Mouse (Mus musculus): ENCODE measurements around the gene Qpct. TPM values are rescaled to one million over a fixed set of nuclear protein-coding genes. Genes with fewer than 3 reads are reported as not detected.

The Qpct gene
- 10 to 100 TPM in 1 of 2 experiments, 1 to 10 TPM in 1; 9.0 to 10.5 TPM for total RNA-seq (2021)

DNA sequence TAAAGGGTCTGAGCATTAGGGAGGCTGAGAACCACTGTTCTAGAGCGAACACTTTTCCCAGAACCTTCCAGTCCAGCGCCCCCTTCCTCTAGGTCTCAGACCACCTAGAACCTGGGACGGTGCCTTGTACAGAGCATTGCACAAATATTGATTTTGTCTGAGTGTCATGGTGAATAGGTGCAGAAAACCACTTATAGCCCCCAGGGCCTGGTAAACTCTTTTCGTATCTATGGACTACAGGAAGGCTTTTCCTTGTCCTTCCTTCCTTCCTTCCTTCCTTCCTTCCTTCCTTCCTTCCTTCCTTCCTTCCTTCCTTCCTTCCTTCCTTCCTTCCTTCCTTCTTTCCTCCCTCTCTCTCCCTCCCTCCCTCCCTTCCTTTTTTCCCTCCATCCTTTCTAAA lies at the start of gene Qpct:
Gene Qpct (plus strand): TSS at position 301 of the 400 bp plus-strand sequence.
- no peak for DNase-seq (ENCODE audit: low spot score in 2 of 2)
- intact Hi-C loops (cut with DNase I): no loop called here

DNA sequence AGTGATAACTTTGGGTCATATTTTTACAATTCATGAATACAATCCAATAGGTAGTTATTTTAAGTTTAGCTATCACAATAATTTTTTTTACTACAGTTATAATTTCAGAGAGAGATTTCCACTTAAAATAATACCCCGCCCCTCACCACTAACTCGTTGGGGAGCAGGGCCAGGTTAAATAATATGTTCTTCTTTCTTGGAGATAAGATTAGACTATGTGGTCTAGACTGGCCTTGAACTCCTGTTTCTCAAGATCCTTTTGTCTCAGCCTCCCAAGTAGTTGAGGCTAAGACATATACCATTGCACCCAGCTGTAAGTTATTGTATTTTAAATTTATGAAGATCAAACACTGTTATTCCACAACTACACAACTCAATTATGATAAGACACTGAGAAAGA lies 38.1 kb upstream of the Qpct start:
- intact Hi-C loops (cut with DNase I): no loop called here
- DNase-seq (ENCODE audit: low spot score in 2 of 2): no peak

DNA sequence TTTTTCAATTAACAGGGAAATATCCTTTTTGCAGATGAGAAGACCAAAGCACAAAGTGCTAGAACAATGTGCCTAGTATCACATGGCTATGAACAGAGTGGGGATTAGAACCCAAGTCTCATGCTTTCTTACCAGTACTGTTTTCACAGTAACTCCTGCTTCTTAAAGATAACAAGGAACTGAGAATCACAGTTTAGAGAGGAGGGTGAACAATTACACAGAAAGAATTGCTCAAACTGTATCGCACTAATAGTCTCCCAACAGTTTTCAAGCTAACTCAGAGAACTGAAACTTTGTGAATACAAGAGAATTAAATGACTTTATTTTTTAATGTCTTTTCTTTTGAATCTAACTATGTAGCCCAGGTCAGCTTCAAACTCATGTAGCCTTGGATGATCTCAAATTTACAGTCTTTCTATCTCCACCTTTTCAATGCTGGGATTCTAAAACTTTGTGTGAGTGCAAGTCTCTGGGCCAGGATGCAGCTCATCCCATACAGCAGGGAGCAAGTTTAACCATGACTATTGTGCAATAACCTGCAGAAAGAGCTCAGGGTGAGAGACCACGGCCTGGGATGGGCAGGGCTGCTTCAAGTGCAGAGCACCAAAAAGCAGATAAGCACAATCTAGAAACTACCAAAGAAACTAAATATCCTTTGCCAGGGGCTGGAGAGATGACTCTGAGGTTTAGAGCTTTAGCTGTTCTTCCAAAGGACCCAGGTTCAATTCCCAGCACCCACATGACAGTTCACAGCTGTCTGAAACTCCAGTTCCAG lies 36.6 kb upstream of the Qpct start:
- intact Hi-C loops (cut with DNase I): no loop called here

DNA sequence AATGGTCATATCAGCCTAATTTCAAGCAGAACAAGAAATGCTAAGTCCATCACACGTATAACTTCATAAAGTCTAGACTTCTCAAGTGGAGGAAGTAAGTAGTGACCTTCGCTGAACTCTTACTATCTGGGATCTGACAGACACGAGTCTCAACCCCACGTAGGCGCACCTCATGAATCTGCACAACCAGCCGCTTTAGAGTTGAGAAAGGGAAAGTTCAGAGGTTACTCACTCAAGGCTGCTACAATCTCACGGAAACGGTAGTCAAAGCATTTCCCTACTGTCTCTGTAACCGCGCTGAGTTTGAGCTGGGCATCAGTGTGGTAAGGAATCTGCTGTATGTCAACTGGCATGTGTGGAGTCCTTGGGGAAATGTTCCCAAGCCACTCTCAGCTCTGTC lies 35.9 kb upstream of the Qpct start:
- intact Hi-C loops (cut with DNase I): no loop called here
- no peak for DNase-seq (ENCODE audit: low spot score in 2 of 2)

More for the DNA sequence above, 36.6 kb upstream of the Qpct start:
- DNase-seq (ENCODE audit: low spot score in 2 of 2): no peak

DNA sequence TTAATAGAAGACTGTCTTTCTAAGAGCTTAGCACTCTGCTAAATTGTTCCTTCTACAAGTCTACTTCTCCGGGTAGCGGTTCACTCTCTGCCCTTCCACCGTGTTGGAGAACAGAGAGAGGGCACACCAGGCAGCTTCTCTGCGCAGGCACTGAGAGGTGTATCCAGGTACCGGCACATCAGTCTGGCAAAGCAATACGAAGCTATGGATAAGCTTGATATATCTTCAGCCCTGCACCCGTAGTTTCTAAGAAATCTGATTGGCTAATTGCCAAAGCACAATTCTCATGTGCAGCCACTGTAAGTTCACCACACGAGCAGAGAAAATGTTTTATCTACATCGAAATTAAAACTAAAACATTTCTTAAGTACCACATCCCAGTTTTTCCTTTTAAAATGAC lies 33.3 kb upstream of the Qpct start:
- intact Hi-C loops (cut with DNase I): no loop called here
- DNase-seq (ENCODE audit: low spot score in 2 of 2): no peak

DNA sequence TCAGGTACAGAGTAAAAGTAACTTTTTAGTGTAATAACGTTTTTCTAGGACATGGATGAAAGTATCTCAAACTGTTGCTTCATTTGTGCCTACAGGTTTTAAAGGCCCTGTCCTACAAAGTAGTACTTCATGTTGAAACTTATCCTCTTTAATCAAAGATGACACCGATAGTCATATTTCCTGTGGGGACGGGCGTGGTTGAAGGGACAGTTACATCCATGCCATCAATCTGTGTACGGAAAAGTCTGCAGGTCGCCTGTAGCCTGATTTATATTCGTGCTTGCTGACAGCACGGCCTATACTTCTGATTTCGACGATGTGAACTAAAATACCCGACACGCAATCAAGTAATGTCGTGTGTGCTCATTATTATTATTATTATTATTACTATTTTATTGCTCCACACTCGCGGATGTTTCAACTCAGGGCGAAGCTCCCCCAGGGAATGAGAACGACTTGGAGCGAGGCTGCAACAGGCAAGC lies 31.9 kb upstream of the Qpct start:
- intact Hi-C loops (cut with DNase I): no loop called here
- no peak for DNase-seq (ENCODE audit: low spot score in 2 of 2)

DNA sequence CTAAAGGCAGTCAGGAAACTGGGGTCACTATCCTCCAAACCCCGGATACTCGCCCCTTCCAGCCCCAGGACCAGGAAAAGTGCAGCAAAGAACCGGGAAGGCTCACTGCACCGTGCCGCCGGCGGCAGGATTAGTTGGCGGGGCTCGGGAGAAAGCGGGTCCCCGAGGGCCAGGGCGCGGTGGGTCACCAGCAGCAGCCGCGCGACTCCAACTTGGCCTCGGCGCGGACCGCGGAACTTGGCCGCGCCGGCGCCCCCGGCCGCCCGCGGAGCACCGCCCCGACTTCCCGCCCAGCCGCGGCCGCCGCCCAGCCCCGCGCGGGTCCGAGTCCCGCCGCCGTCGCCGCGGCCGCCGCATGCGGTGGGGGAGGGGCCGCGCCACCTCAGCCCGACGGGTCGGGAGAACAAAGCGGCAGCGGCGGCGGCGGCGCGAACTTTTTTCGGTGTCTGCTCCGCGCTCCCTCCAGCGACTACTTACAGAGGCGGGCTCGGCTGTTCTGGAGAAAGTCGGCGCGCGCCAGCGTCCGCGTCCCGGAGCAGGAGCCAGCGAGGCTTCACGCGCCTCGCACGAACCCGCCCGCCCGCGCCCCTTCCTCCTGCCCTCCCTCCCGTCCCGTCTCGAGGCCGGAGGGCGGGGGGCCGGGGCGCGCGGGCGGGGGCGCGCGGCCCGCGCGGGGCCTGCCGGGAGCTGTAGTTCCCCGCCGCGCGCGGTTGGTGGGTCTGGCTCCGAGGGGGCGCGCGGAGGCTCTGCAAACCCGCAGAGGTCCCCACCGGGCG lies 31.3 kb upstream of the Qpct start, which contains the start of gene Prkd3:
Gene Prkd3 (minus strand): TSS at position 609 of the 776 bp plus-strand sequence.
- intact Hi-C loops (cut with DNase I): no loop called here
- DNase-seq (ENCODE audit: low spot score in 2 of 2): peak; percentile 21 to 49

DNA sequence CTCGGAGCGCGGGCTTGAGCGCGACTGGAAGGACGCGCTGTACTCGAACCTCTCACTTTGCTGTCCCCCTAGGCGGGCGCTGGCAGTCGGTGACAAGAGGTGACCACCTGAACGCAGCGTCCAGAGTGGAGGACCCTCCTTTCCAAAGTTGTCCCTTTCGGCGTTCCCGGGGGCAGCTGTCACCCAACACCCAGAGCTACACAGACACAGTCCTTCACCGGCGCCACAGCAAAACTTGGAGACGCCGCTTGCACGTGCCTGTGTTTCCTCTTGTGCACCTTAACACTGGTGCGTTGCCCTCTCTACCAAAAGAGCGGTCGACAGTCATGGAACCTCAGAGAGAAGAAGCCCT lies 30.7 kb upstream of the Qpct start:
- DNase-seq (ENCODE audit: low spot score in 2 of 2): no peak
- intact Hi-C loops (cut with DNase I): no loop called here

DNA sequence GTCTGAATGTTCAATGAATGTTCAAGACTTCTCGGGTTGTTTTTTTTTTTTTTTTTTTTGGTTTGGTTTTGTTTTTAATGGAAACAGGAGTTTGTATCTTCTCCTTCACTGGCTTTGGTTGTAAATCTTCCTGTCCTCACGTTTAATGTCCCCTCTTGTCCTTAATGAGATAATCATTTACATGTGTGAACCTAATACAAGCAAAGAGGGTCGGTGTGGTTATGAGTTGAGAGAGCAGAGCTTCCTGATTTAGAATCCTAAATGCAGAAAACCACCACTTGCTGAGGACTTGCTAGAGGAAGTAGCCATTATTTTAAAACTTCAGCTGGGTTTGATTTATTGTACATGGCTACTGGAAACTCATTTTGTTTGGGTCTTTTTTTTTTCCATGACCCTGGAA lies 29.0 kb upstream of the Qpct start:
- no peak for DNase-seq (ENCODE audit: low spot score in 2 of 2)
- intact Hi-C loops (cut with DNase I): no loop called here

DNA sequence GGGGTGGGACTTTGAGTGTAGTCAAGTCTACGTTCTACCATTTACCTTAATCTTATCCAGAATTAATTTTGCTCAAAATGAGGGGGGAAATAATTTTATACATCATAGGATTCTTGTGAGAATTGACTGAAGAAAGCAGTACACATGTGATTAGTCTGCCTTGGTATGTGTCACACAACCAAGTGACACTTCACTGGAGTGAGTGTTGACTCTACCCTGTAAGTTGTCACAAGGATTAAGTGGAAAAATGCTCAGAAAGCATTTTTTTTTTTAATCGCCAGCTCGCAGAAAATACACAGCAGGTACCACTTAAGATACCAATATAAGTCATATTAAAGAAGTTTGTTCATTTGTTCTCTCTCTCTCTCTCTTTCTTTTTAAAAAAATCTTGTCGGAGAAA lies 27.2 kb upstream of the Qpct start:
- no peak for DNase-seq (ENCODE audit: low spot score in 2 of 2)

DNA sequence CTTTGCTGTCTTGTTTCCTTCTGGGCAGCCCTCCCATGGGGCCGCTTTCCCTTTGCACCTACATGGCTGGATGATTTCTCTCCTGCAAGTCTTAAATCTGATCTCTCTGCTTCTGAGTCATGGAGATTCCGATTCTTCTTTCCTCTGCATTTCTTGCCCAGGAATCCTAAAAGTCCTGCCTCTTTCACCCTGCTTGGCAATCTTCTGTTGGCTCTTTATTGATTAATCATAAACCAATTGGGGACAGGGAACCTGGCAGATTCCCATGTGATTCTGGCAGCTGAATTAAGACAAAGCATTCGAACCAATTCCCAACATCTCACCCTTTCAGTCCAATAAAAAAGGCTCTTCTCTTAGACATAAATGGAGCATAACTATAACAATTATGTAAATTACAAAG lies 22.5 kb upstream of the Qpct start:
- no peak for DNase-seq (ENCODE audit: low spot score in 2 of 2)
- intact Hi-C loops (cut with DNase I): no loop called here

More for the DNA sequence above, 27.2 kb upstream of the Qpct start:
- intact Hi-C loops (cut with DNase I): no loop called here

DNA sequence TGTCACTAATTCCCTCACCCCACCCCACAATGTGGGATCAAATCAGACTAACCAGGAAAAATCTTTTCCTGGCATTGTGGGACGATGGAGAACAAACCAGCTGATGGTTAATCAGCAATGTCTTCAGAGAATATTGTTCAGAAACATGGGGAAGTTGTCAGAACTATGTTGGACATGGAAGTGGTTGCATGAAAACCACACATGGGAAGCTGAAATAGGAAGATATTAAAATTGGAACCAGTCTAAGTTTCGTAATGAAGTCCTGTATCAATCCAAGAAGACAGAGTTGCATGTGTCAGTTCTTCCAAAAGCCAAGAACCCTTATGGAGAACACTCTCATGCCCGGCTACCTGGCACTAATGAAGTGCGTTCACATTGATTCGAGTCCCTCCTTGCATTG lies 20.1 kb upstream of the Qpct start:
- DNase-seq (ENCODE audit: low spot score in 2 of 2): no peak
- intact Hi-C loops (cut with DNase I): no loop called here

DNA sequence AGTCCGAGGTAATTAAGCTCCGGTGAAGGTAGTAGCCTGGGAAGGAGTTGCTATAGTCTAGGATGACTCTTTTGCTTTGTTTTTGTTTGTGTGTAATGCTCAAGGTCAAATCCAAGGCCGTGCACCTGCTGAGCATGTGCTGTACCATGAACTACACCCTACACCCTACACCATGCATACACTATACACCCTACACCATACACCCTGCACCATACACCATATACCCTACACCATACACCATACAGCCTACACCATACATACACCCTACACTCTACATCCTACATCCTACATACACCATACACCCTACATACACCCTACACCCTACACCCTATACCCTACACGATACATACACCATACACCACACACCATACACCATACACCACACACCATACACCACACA lies 18.9 kb upstream of the Qpct start:
- intact Hi-C loops (cut with DNase I): no loop called here
- no peak for DNase-seq (ENCODE audit: low spot score in 2 of 2)

DNA sequence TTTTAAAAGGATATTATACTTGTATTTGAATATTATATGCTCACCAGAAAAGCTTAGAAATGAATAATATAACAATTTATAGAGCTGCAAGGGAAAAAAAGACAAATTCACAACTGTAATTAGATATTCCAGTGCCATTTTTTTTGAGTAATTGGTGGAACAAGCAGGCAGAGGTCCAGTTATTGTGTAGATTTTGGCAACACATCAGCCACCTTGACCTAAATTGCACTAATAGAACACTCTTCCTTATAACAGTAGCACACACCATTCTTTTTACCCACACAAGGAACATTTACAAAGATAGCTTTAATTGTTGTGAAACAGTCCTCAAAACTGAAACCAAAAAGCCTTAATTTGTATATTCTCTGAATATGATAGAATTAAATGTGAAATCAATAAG lies 12.0 kb upstream of the Qpct start:
- intact Hi-C loops (cut with DNase I): no loop called here
- no peak for DNase-seq (ENCODE audit: low spot score in 2 of 2)

DNA sequence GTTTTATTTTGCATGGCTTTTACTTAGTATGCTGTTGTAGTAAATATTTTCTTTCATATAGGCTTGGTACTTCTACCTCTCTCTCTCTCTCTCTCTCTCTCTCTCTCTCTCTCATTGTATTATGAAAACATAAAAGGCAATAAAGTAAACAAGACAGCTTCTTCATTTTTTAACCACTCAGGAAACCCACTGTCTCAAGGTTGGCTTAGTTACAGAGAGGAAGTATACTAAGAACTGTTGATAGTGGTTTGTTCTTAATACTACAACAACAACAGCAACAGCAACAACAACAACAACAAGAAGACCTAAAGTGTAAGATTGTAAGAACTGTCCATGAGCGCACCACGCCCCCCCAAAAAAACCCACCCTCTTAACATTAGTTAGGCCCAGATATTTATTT lies 8.0 kb upstream of the Qpct start:
- intact Hi-C loops (cut with DNase I): no loop called here

DNA sequence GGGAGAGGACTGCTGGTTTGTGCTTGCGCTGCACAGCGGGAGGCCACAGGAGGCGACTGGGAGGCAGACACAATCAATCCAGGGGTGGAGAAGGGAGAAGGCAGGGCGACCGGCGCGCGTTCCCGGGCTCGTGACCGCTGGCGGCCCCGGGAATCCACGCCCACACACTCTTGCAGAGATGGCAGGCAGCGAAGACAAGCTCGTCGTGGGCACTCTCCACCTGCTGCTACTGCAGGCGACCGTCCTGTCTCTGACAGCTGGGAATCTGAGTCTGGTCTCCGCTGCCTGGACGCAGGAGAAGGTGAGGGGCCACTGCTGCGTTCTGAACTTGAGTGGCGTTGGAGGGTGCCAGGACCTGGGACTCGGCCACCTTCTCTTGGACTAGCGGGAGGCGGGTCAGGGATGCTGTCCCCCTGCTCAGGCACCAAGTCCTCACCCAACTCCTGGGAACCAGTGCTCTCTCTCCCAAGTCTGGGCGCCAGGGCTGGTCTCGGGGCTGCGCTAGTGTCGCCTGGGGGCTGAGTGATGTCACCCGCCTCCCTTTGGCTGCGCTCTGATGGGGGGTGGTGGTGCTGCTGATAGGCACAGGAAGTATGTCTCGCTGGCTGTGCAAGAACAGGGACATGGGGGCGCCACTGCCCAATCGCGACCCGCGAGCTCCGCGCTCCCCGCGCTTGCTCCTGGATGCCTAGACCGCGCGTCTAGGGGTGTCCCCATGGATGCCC lies 544 bp downstream of the Qpct start:
- intact Hi-C loops (cut with DNase I): no loop called here
- peak; percentile 48 to 65 for DNase-seq (ENCODE audit: low spot score in 2 of 2)

More for the DNA sequence above, 8.0 kb upstream of the Qpct start:
- no peak for DNase-seq (ENCODE audit: low spot score in 2 of 2)

DNA sequence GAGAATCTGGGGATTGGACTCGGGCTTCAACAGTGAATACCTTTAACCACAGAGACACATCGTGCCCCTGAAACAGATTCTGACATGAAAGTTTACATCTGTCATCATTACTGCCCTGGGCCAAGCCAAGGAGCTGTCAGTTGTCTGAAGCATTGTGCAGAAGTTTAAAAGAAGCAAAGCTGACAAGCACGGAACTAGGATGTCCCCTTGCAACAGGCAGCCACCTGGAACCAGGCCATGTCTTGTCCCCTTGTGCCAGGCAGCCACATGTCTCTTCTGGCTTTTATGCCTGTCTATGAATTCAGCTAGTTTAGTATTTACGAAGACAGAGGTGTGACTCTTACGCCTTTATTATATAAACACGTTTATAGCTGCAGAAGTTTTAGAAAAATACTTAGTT lies 6.6 kb downstream of the Qpct start:
- intact Hi-C loops (cut with DNase I): no loop called here
- no peak for DNase-seq (ENCODE audit: low spot score in 2 of 2)

DNA sequence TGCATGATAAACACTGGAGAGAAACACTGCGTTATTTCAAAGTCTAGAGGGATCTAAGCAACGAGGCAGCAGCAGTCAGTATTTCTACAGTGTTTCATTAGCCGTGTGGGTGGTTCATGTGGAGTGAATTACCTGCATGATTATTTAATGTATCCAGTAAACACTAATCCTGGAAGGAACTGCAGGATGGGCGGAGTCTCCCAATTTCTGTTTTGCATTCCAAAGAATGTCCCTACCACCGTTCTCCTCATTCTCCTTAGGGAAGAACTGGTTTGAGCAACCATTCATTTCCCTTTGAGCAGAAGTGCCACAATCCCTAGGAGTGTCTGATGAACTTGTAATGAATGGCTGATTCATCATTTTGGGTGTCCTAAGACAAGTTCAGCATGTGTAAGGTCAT lies 8.5 kb downstream of the Qpct start:
- no peak for DNase-seq (ENCODE audit: low spot score in 2 of 2)
- intact Hi-C loops (cut with DNase I): no loop called here

DNA sequence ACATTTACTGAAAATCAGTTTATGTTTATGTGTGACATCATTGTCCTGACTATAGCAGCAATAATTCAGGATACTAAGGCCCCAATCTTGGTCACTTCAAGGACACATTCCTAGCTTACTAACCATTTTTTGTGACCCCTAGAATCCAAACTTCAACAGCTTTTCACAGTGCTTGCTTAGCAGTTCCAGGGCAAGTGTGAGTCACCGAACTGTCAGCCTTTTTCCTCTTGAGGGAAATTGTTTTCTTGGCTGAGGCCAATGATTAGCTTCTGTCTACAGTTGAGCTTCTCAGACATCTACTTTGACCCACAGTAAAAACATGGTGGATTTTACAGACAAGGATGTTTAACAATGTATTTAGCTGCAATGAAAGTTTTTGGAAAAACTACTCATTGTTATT lies 12.5 kb downstream of the Qpct start:
- intact Hi-C loops (cut with DNase I): no loop called here

DNA sequence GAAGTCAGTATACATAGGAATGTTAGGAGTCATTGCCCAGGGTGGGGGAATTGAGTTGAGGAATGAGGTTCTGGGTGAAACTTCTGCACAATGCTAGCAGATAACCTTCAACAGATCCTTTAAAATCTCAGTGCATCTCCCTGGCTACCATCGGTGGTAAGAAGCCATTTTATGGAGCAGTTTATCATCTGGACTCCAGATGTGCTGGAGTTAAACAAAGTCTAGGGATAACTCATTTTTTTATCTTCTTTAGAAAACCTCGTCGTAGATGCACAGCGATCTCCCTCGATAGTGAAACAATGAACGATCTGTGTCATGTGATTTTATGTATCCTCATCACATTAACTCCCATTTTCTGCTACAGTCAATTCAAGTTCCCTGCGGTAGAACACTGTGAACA lies 16.9 kb downstream of the Qpct start:
- intact Hi-C loops (cut with DNase I): no loop called here

More for the DNA sequence above, 12.5 kb downstream of the Qpct start:
- no peak for DNase-seq (ENCODE audit: low spot score in 2 of 2)

More for the DNA sequence above, 16.9 kb downstream of the Qpct start:
- DNase-seq (ENCODE audit: low spot score in 2 of 2): no peak

Data from left cerebral cortex, postnatal 25 days (tissue).